Mouse (Mus musculus): ENCODE results near the gene Tnp2.

Gene Tnp2

GRCm38 (mm10) chr16:10756168-10756567, 32.3 kb downstream of the Tnp2 start:
- POLR2A ChIA-PET: interaction anchor here in 1 of 4 experiments (0.6 kb wide), 2 partner anchors 14 to 1568 kb away, joined by 3 read pairs; no protein-coding TSS in a partner anchor
- CTCF ChIA-PET: no interaction called here

GRCm38 (mm10) chr16:10754521-10755296, 33.8 kb downstream of the Tnp2 start:
- CTCF ChIA-PET: interaction anchor here in 1 of 4 experiments (0.6 kb wide), 1 partner anchor 20 kb away, joined by 3 read pairs; no protein-coding TSS in a partner anchor
- POLR2A ChIA-PET: no interaction called here

- CTCF ChIA-PET: interaction anchor here in 1 of 4 experiments (0.7 to 2.3 kb wide), 3 partner anchors 10 to 84 kb away, joined by 3 to 9 read pairs (median 3); no protein-coding TSS in a partner anchor
- POLR2A ChIA-PET: interaction anchor here in 3 of 4 experiments (0.6 to 2.8 kb wide), 4 partner anchors 9 to 184 kb away, joined by 3 to 9 read pairs (median 4); no protein-coding TSS in a partner anchor
Measured at GRCm38 (mm10) chr16:10749824-10750223, 38.6 kb downstream of the Tnp2 start.

GRCm38 (mm10) chr16:10749226-10749625, 39.2 kb downstream of the Tnp2 start:
- POLR2A ChIA-PET: interaction anchor here in 3 of 4 experiments (0.6 to 2.8 kb wide), 8 partner anchors 8 to 183 kb away, joined by 3 to 9 read pairs (median 3); partner anchors contain the start of gene Tnp2 (in 1 of the 3)
- CTCF ChIA-PET: interaction anchor here in 3 of 4 experiments (0.5 to 2.3 kb wide), 5 partner anchors 8 to 109 kb away, joined by 3 to 9 read pairs (median 3); no protein-coding TSS in a partner anchor

GRCm38 (mm10) chr16:10741082-10741481, 47.4 kb downstream of the Tnp2 start:
- POLR2A ChIA-PET: interaction anchor here (0.7 to 1.5 kb wide), 11 partner anchors 9 to 118 kb away, joined by 3 to 6 read pairs (median 4); partner anchors contain the start of gene Tnp2 (in 1 of the 4)
- CTCF ChIA-PET: interaction anchor here (0.6 to 2.7 kb wide), 11 partner anchors 8 to 295 kb away, joined by 3 to 10 read pairs (median 4); no protein-coding TSS in a partner anchor

GRCm38 (mm10) chr16:10739854-10740398, 48.5 kb downstream of the Tnp2 start:
- POLR2A ChIA-PET: interaction anchor here in 3 of 4 experiments (0.5 to 2.0 kb wide), 6 partner anchors 17 to 1633 kb away, joined by 3 to 4 read pairs (median 3); no protein-coding TSS in a partner anchor

GRCm38 (mm10) chr16:10738866-10739265, 49.6 kb downstream of the Tnp2 start:
- POLR2A ChIA-PET: interaction anchor here in 2 of 4 experiments (2.0 kb wide), 2 partner anchors 10 to 107 kb away, joined by 4 to 6 read pairs; no protein-coding TSS in a partner anchor
- CTCF ChIA-PET: interaction anchor here in 1 of 4 experiments (2.7 kb wide), 1 partner anchor 10 kb away, joined by 9 read pairs; no protein-coding TSS in a partner anchor

More at GRCm38 (mm10) chr16:10739854-10740398, 48.5 kb downstream of the Tnp2 start:
- CTCF ChIA-PET: interaction anchor here in 2 of 4 experiments (1.0 to 2.7 kb wide), 4 partner anchors 9 to 74 kb away, joined by 3 to 9 read pairs (median 5); no protein-coding TSS in a partner anchor

All from embryonic stem cell, embryonic (primary cell).